Mouse (Mus musculus) neutrophil, adult 5-6 weeks (primary cell): Measurements from ENCODE around the gene Rnf187. TPM values are rescaled to one million over a fixed set of nuclear protein-coding genes. Genes with fewer than 3 reads are reported as not detected.
A peak's percentile ranks its signal among the peaks of the same experiment; 100 is the strongest.

Experiments used
- ATAC-seq: fragments of 151-379, 151-347 bp; 2 replicates; pipeline ENCODE4 v1.8.0; 2017; ENCODE audit warnings: mild to moderate bottlenecking, moderate TSS enrichment; ENCODE audit not compliant: insufficient number of reproducible peaks, poor library complexity, low FRiP score, severe bottlenecking; ENCODE audit errors: extremely low read depth
- total RNA-seq: library from RNA; stranded (forward); fragments of 200-1000 nt; gene quantifications from 2 replicates; pipeline ENCODE4 v1.2.3, GENCODE M21; 2017

Gene Rnf187
- total RNA-seq, 1 experiment from 2014 or later = 60.8 TPM

GRCm38 (mm10) chr11:58949480-58950431, 11.0 kb upstream of the Rnf187 start:
- no peak for ATAC-seq

- ATAC-seq = peak; percentile 90
These were observed 10.1 kb upstream of the Rnf187 start, which contains the start of gene Hist3h2ba for GRCm38 (mm10) chr11:58948542-58949479. Gene Hist3h2ba, plus strand, starts transcription at chr11:58948920.

GRCm38 (mm10) chr11:58947798-58948528, 9.2 kb upstream of the Rnf187 start:
- no peak for ATAC-seq

GRCm38 (mm10) chr11:58947306-58947705, 8.6 kb upstream of the Rnf187 start:
- ATAC-seq = no peak

- no peak for ATAC-seq
These were observed 5.4 kb upstream of the Rnf187 start for GRCm38 (mm10) chr11:58944136-58944535.

- no peak for ATAC-seq
These were observed 348 bp upstream of the Rnf187 start for GRCm38 (mm10) chr11:58939088-58939439.

GRCm38 (mm10) chr11:58937909-58938308, 807 bp downstream of the Rnf187 start:
- ATAC-seq = no peak

- ATAC-seq = no peak
These were observed 7.1 kb downstream of the Rnf187 start for GRCm38 (mm10) chr11:58931576-58931975.

GRCm38 (mm10) chr11:58930254-58930653, 8.5 kb downstream of the Rnf187 start:
- no peak for ATAC-seq

GRCm38 (mm10) chr11:58929641-58930040, 9.1 kb downstream of the Rnf187 start:
- no peak for ATAC-seq

GRCm38 (mm10) chr11:58929055-58929454, 9.7 kb downstream of the Rnf187 start:
- no peak for ATAC-seq

- ATAC-seq = peak; percentile 81
These were observed 10.7 kb downstream of the Rnf187 start for GRCm38 (mm10) chr11:58927790-58928651.

- ATAC-seq = no peak
These were observed 11.7 kb downstream of the Rnf187 start for GRCm38 (mm10) chr11:58927053-58927452.

GRCm38 (mm10) chr11:58926651-58927050, 12.1 kb downstream of the Rnf187 start:
- ATAC-seq = no peak

- no peak for ATAC-seq
These were observed 16.3 kb downstream of the Rnf187 start for GRCm38 (mm10) chr11:58922420-58922819.

GRCm38 (mm10) chr11:58918759-58919158, 20.0 kb downstream of the Rnf187 start:
- ATAC-seq = no peak

GRCm38 (mm10) chr11:58917745-58918366, 20.9 kb downstream of the Rnf187 start, which contains the start of gene Btnl10:
Gene Btnl10, plus strand, starts transcription at chr11:58917908.
- no peak for ATAC-seq
